Mouse (Mus musculus) T-cell, adult 2 months (primary cell): ENCODE measurements at regions not wholly inside any gene's neighbourhood (a gene's known extent, or its start where the extent isn't known, plus 50 kb on each side); places are given as distances from the start of the nearest gene placed in this dataset.

Experiments used
- DNase-seq: peaks from one replicate; pipeline ENCODE4 v3.0.0; 2022; ENCODE audit warnings: low spot score

DNA sequence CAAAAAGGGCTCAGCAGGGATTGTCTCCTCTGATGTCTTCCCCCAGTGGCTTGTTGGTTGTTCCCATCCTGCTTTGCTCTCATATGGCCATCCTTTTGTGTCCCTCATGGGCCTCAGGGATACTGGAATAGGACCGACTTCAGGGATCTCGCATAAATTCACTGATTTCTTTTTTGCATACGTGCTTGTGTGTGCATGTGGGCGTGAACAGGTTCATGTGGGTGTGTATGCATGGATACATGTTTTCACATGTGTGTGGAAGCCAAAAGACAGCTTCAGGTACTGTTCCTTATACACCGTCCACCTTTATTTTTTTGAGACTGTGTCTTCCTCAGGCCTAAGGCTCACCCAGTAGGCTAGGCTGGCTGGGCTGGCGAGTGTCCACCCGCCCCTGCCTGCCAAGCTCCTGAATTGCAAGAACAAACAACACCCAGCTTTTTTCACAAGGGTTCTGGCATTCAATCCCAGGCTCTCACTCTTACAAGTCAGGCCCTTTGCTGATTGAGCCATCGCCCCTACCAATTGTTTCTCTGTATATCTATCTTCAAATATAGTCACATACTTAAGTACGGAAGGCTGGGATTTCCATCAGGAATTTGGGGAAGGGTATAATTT, 127.0 kb upstream of the Hmgn3 start:
- DNase-seq, result no peak

DNA sequence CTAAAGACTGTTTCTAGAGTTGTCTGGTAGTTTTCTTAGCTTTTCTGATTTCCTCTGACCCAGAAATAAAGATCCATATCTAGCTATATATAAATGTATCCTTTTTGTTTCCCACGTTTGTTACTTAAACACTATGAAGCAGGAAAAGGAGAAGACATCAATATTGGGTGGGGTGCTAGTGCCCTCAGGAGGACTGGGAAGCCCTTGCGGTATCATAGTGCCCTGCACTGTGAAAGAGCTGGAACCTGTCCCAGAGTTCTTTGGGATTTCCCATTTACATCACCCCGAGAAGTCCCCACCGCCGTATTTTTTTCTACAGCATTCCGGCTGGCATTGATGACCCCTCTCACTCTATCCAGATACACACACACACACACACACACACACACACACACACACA, 119.3 kb upstream of the Hmgn3 start:
- no peak for DNase-seq

GRCm38 (mm10) chr9:83259511-83259910, 113.0 kb upstream of the Hmgn3 start:
- DNase-seq, result no peak

DNA sequence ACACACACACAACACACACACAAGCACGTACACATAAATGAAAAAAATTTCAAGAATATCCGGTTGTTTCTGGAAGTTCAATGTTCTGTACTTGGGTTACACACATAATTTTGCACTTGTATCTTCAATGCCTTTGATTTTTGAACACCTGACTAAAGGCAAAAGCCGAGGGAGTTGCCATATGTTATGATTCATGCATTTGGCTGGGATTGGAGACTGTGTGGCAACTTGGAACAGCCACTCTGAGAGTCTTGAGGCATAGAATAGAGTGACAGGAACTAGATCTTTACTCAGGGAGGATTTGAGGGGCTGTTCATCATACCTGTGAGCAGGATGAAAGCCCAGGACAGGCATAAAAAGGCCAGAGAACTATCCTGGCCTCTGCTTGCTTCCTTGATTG, 112.5 kb upstream of the Hmgn3 start:
- DNase-seq, result no peak

DNA sequence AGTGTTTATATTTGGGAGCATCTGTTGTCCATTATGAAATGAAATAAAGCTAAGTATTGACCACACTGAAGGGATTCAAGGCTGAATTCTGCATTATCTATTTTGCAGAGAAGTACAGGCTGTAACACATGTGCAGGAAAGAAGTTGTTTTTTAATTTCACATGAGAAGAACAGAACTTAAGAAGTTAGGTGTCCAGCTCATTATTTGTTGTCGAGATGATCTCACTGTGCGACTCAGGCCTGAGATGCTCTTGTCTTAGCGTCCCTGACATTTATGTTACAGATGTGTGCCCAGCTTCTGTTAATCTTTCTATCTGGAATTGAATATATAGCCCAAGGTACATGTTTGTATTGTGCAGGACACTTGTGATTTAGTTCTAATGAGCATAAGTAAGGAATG, 112.0 kb upstream of the Hmgn3 start:
- DNase-seq, result no peak

- DNase-seq, result no peak
These were observed 107.9 kb upstream of the Hmgn3 start for GRCm38 (mm10) chr9:83254356-83254755.

DNA sequence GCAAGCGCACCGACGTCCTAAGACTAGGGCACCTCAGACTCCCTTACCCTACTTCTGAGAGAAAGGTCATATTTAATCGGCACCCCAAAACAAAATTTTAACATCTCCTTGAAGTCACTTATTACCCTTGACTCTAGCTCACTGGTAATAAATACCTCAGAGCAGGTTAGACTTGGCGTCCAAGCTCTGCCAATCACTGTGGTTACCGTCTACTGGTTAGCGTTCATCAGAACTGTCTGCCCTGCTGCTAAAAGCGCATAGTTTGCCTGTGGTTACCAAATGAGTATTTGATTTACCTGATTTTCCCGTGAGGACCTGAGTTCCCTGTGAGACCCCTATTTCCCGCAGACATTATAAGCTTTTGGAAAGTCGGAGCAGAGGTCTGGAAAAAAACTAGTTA, 107.3 kb upstream of the Hmgn3 start:
- no peak for DNase-seq

- no peak for DNase-seq
These were observed 105.3 kb upstream of the Hmgn3 start for GRCm38 (mm10) chr9:83251793-83252192.

DNA sequence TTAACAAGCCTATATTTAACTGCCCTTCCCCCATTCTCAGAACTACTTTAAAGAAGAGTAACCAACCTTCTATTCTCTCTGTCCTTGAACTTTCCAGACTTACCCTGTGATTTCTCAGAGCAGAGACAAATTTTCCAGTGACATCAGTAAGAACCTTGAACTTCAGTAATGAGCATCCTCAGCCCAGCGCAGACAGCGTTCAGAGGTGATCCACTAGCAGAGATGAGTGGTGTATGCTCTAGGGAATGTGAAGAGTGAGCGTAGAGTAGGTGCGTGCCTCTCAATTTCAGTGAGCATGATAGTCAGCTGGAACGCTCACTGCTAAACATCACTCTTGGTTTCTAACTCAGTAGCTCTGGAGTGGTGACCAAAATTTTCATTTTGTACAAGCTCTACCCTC, 103.4 kb upstream of the Hmgn3 start:
- DNase-seq, result no peak

- no peak for DNase-seq
These were observed 101.8 kb upstream of the Hmgn3 start for GRCm38 (mm10) chr9:83248164-83248730.

DNA sequence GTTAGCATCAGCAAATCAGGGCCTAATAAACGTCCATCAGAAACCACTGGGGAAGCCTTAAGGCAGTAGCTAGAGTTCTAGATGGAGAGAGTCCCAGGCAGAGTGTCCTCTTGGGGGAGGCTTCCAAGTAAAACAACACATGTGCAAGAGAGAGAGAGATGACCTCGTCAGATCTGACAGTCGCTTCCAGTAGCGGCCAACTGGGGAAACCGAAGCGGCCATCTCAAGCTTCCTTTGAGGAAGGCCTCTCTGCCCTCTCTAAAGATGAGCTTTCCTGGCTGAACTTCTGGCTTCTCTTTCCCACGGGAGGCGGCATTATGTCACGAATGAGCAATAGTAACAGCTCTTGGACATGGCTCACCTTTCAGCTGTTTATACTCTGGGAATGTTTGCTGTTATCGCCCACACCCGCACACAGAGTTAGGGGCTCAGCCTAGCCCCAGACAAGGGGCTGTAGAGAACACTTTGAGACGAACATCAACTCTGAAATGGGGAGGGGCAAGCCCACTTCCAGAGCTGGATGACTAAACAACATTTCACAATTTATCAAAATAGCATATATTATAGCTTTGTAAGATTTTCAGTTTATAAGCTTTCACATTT, 100.7 kb upstream of the Hmgn3 start:
- DNase-seq, result no peak

GRCm38 (mm10) chr9:83241119-83241518, 94.6 kb upstream of the Hmgn3 start:
- no peak for DNase-seq

DNA sequence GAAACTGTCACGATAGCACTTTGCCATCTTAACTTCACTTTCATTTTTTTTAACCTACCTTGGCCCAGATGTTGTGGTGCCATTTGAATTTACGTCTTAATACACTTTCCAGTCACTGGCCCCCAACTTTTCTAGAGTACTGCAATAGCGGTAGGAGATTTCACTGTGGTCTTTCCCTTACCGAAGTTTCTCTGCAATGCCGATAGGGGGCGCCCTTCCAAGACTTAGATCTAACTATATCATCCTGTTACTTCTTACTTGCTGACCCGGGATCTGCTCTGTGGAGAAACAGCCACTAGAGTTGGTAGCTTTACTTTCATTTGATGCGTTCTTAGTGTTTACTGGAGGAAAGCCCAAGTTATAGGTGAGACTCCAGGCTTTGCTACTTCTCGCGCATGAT, 92.6 kb upstream of the Hmgn3 start:
- DNase-seq, result no peak

DNA sequence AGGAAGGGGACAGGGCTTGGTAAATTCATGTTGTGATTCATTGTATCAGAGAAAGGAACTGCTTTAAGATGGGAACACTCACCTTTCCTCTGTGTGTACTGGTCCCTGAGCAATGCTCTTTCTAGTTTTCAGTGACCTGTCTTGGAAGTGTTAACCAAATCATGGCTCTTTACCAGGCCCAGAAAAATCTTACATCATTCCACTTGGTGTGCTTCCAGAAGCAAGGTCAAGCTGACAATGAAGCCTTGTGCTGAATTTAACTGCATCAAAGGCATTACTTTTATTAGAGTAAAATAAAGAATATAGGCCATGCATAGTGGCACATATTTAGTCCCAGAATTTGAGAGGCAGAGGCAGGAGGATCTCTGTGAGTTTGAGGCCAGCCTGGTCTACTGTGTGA, 75.4 kb upstream of the Hmgn3 start:
- DNase-seq, result no peak

DNA sequence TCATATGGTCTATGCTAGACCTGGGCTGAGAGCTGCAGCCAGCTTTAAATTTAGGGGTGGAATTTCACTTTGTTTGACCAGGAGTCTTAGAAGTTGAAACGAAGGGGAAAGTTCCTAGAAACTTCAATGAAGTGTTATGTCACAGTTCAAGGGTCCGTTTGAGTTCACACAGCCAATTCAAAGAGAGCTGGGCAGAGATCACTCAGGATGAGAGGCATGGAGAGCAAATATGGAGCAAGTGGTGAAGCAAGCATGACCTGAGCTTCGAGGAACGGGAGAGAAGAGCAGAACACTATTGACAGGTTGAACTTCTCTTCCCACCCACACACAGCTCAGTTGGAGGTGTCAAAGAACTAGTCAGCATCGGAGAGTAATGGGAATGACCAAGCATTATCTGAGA, 56.1 kb upstream of the Hmgn3 start:
- no peak for DNase-seq

GRCm38 (mm10) chr9:83199771-83200170, 53.3 kb upstream of the Hmgn3 start:
- DNase-seq, result no peak

GRCm38 (mm10) chr9:83199176-83199575, 52.7 kb upstream of the Hmgn3 start:
- no peak for DNase-seq

DNA sequence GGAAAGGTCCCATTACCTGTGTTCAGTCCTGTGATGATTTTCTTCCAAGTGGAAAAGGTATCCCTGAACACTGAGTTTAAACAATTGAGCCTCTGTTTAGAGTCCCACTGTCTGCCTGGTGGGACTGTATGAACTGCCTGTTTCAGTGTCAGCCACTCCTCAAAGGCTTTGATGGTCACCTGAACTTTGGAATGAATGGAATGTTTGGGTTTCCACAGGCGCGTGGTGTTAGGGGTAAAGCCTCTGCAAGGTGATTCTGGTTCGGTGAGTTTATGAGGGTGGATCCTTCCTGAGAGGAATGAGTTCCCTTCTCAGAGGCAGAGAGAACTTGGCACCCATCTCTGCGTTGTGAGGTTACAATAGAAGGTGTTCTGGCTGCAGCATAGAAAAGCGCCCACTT, 50.5 kb upstream of the Hmgn3 start:
- DNase-seq, result no peak
